Mouse (Mus musculus) left cerebral cortex, postnatal 14 days (tissue): Measurements from ENCODE around the gene Wwtr1. TPM values are rescaled to one million over a fixed set of nuclear protein-coding genes. Genes with fewer than 3 reads are reported as not detected.

ENCODE experiments used
- DNase-seq, 2 experiments: peaks; one replicate each; pipeline ENCODE4 v3.0.0; 2021 to 2022; ENCODE audit warnings: low spot score in 2 of 2, mixed read lengths in 1 of 2
- intact Hi-C: fragments of 180-260 bp; cut with DNase I; formaldehyde crosslinking; loops from one replicate; pipeline ENCODE4 v1.15.1; 2025
- total RNA-seq, 2 experiments: library from RNA; stranded (reverse); gene quantifications; 2 replicates each; pipeline ENCODE4 v1.2.3; 2021

The Wwtr1 gene
- total RNA-seq, 2 experiments from 2014 or later: 20.6 to 20.7 TPM

- intact Hi-C loops: loop anchor here (1.0 to 2.0 kb wide), 2 partner anchors 104 to 154 kb away; partner anchors contain the start of gene Wwtr1
- DNase-seq: peak; percentile 26 to 29
Observed at GRCm38 (mm10) chr3:57470981-57471601, 104.6 kb downstream of the Wwtr1 start.

DNA sequence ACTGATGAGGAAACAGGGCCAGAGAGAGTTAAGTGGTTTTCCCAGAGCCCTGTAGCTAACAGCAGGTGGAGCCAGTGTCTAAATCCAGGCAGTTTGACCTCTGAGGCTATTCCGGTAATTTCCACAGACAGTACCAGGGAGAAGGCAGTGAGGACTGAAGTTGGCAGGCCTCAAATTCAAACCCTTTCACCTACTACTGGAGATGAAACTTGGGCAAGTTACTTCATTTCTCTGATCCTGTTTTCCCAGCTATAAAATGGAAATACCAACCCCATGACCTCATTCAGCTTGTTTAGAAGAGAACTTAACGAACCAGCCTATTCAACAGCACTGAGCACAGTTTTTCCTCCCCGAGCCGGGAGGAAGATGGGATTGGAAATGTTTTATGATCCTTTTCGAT, 105.4 kb downstream of the Wwtr1 start:
- intact Hi-C loops: loop anchor here (1.0 to 2.0 kb wide), 2 partner anchors 105 to 154 kb away; partner anchors contain the start of gene Wwtr1
- DNase-seq: peak; percentile 19 to 38

DNA sequence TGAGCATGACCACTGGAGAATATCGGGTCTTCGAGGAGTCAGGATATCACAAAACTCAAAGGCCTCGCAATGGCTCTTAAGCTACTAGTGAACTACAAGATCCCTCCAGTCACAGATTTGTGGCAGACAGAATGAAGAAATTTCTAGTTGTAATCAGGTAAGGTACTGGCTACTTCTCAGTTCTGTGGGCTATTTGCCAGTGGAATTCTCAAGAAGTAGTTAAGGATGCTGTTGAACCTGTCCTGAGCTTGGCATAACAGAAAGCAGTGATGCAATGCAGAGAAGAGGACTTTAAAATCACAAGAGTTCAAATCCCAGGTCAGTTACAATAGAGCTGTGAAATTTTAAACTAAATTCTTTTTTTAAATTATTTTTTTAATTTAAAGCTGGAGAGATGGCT, 106.4 kb downstream of the Wwtr1 start:
- intact Hi-C loops: no loop called here

DNA sequence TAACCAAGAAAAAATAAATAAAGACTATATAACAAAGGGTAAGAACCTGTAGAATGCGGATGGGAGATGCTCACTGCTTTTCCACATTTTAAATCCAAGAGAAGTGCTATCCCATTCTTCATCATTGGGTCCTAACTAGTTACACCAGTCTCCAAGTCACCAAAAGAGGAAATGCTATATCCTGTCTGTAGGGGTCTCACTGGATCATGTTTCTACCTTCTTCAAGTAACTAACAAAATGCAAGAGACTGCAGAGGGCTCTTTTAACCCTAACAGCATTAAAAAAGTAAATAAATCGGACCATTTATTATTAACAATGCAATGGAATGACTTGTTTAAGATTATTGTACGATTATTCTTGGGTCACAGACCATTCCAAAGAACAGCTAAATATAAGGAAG, 109.4 kb downstream of the Wwtr1 start:
- peak; percentile 24 to 60 for DNase-seq

More for the DNA sequence above, 106.4 kb downstream of the Wwtr1 start:
- DNase-seq: no peak

DNA sequence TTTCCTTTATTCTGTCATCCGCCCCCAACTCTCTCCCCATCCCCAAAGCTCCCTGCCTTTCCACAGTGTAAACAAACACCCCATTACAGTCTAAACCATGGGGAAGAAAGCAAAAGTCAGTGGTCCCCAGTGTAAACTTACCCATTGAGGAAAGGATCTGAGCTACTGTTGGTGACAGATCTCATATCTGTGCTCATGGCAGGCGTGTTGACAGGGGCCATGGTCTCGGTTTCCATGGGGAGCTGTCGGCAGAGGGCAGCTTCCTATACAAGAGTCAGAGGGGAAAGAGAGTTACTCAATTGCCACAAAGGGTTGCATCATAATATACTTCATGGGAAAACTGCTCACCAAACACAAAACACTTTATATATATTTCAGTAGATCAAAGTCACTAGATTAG, 112.4 kb downstream of the Wwtr1 start:
- intact Hi-C loops: no loop called here
- no peak for DNase-seq

More for the DNA sequence above, 109.4 kb downstream of the Wwtr1 start:
- intact Hi-C loops: no loop called here

DNA sequence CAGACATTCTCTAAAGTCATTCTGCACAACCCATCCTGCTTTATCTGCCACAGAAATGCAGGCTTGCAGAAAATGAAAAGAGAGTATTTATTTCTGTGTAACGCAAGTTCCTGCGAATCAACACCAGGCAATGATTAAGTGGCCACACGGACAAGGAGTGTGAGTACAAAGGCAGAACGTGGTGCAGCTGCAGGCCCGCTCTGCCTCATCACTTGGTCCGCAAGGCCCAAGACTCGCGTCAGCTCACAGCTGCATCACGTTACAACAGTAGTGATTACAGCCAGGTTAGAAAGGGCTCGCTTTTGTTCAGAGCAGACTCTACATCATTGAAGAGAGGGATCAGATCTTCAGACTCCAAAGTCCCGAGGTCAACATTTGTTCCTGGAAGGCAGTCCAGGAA, 117.1 kb downstream of the Wwtr1 start:
- intact Hi-C loops: no loop called here
- DNase-seq: no peak

DNA sequence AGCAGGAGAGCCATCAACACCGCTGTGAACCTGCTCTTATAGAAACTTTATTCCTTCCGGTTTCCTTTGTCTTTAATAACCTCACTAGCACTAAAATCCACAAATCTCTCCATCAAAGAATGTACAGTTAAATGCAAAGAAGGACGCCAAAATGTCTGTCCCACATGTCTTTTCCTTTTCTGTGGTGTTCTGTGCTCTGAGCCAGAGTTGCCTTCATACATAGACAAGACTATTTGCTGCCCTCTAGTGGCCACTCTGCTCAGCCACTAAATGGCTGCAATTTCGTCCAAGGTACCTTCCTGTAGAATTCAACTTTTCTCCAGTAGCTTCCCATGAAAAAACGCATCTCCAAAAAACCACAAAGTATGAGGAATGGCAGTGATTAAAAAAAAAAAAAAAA, 127.3 kb downstream of the Wwtr1 start:
- DNase-seq: peak; percentile 87 to 89
- intact Hi-C loops: loop anchor here (1.0 to 10.0 kb wide), 2 partner anchors 181 to 1444 kb away; no protein-coding TSS in a partner anchor

- intact Hi-C loops: loop anchor here (1.0 to 10.0 kb wide), 2 partner anchors 181 to 1443 kb away; no protein-coding TSS in a partner anchor
- DNase-seq: peak in 1 of 2 experiments; percentile 58
Observed at GRCm38 (mm10) chr3:57447889-57448288, 127.8 kb downstream of the Wwtr1 start.

GRCm38 (mm10) chr3:57445706-57446105, 130.0 kb downstream of the Wwtr1 start:
- DNase-seq: no peak
- intact Hi-C loops: loop anchor here (10.0 kb wide), 1 partner anchor 1441 kb away; no protein-coding TSS in a partner anchor

DNA sequence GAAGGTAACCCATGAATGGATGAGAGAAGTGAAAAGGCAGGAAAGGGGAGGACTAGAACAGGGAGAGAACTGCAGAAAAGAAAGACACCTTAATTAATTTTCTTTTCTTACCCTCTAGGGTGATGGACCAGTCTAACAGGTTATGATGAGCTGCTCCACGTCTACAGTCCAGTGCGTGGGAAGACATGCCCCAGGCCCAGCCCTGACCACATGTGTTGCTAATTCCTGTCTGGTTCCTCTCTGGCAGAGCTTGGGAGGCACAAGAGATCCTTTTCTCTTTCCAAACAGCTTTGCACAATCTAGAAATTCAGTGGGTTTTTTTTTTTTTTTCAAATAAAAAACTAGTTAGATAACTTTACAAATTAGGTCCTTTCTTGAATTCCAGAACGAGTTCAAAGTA, 134.8 kb downstream of the Wwtr1 start:
- intact Hi-C loops: loop anchor here (10.0 kb wide), 1 partner anchor 1436 kb away; no protein-coding TSS in a partner anchor
- DNase-seq: no peak

DNA sequence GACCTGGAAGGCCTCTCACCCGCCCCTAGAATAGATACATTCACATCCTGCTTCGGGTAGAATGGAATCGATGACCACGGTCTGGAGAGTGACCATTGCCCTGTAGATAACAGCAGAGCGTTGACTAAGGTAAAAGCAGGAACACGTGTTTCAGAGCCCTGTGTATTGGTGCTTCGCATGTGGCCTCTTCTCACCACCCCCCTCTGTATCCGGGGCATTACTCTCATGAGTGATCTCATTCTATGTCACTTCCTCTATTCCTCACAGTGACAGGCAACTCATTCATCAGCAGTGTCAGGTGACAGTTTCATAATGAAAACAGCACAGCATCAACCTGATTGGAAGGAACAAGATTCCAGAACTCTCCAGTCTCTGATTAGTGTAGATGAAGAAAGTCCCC, 140.3 kb downstream of the Wwtr1 start:
- DNase-seq: no peak
- intact Hi-C loops: no loop called here

GRCm38 (mm10) chr3:57431706-57432105, 144.0 kb downstream of the Wwtr1 start:
- intact Hi-C loops: no loop called here
- DNase-seq: no peak

DNA sequence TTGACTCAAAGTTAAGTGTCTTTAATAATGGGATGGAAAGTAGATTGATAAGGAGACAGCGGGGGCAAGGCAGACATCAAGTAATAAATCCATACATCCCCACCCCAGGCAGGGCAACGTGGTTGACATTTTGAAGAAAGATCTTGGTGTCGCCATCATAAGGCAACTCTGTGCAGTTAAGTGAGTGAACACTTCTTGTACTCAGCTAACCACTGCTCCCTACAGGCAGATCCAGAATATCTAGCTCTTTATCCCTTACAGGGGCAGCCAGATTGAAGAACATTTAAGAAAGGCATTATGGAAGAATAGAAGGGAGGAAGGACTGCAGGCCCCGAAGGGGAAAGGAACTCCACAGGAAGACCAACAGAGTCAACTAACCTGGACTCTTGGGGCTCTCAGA, 146.2 kb downstream of the Wwtr1 start:
- no peak for DNase-seq
- intact Hi-C loops: loop anchor here (5.0 kb wide), 1 partner anchor 162 kb away; no protein-coding TSS in a partner anchor

DNA sequence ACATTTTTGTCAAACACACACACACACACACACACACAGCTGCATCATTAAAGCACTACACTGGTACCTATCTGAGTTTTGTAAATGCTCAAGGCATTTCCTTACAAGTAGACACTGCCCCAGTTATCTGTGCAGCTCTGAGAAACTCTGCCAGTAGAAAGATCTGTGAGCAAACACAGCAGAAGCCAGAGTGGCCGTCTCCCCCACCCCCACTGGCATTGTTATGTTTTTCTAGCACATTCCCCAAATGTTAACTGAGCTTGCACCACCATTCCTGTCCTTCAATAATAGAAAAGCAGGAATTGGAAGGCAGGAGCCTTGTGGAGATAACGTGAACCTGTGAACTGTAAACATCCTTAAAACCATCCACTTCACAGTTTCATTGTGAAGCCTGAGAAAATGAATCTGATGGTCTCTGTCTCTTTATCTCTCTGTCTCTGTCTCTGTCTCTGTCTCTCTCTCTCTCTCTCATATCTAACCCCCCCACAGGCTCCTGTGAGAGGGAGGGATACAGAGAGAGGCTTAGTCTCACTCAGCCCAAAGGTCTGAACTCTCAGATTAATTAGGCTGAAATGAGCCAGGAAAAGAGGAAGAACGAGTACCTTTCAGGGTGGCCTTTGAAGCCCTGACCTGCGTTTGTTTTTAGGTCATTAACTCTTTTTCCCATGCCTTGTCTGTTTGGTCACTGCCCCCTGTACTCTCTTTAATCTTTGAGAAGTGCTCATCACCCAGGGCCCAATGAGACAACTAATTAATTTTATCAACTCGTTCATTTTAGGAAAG, 146.8 kb downstream of the Wwtr1 start:
- intact Hi-C loops: loop anchor here (5.0 kb wide), 1 partner anchor 162 kb away; no protein-coding TSS in a partner anchor
- DNase-seq: no peak

DNA sequence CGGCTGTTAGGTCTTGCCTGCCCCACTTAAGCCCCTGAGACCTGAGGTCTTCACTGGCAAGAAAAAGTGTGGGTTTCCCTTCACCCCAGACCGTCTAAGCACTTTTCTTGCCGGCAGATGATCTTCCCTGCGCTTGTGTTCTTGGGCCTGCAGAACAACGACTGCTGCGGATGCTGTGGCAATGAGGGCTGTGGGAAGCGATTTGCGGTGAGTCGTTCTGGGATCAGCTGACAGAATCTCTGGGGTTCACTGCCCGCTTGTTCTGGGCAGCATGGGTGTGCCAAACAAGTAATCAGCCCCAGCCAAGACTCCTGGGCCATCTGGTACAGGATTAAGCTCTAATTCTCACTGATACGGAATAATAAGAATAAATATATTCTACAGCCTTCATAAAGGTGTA, 149.4 kb downstream of the Wwtr1 start:
- no peak for DNase-seq
- intact Hi-C loops: loop anchor here (5.0 kb wide), 1 partner anchor 159 kb away; no protein-coding TSS in a partner anchor

- DNase-seq: no peak
- intact Hi-C loops: loop anchor here (5.0 kb wide), 1 partner anchor 158 kb away; no protein-coding TSS in a partner anchor
Observed at GRCm38 (mm10) chr3:57425089-57425730, 150.5 kb downstream of the Wwtr1 start, which contains the start of gene Tm4sf4. Gene Tm4sf4 (plus strand): TSS chr3:57425314.

GRCm38 (mm10) chr3:57420660-57421059, 155.1 kb downstream of the Wwtr1 start:
- intact Hi-C loops: no loop called here
- DNase-seq: no peak

DNA sequence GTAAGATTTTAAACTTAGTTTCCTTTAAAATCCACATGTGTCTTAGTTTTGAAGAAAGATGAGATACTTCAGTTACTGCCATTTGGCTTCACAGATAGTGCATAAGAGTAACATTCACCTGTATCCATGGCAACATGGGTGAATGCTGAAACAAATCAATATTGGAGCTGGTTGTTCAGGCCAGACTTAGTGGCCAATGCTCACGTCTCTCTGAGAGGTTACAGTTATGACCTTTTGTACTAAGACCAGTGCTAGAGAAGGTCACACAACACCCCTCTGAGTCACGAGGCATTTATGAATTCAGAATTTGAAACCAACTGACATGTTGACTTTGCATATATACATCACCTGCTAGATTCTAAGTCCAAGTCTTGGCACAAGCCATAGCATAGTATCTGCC, 155.5 kb downstream of the Wwtr1 start:
- no peak for DNase-seq
- intact Hi-C loops: no loop called here

DNA sequence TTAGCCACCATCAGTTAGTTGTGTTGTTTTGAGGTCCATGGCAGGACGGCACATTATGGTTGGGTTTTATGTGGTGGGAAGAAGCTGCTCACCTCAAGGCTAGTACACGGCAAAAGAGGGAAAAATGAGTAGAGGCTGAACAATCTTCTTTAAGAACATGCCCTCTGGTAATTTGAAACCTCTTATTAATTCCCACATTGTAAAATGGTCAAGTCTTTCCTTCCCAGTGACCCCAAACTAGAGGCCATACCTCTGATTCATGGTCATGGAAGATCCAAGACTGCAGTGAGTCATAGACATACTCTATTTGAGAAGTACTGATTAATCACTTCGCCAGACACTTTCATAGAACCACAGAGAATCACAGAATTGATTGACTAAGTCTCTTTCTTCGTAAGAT, 164.2 kb downstream of the Wwtr1 start:
- DNase-seq: no peak
- intact Hi-C loops: no loop called here
